In genomic region chr4:95828164-95828563, GRCm38 (mm10) we compare ENCODE assay signal across 19 mouse cellular contexts.
DNase-seq lines count a peak whose midpoint lies in the region; ATAC-seq and TF ChIP-seq lines count a peak whose summit lies in the region.
"Had no signal": no experiment of that assay in that cellular context is flagged by ENCODE, and none has a peak within 500 bp of the region (broad histone marks: within the 10 kb centered on the region; RNA-seq: fewer than 3 reads in every experiment).

No protein-coding gene starts in this region.

- no peaks in the 10 kb centered on the region for H3K9me3 ChIP-seq in liver, embryonic 16.5 days (replicated peaks; ENCODE audit: control insufficient read depth, low read length)
- H3K9me3 ChIP-seq in liver, embryonic 12.5 days (replicated peaks): no peaks in the 10 kb centered on the region
- no peaks in the 10 kb centered on the region for H3K9me3 ChIP-seq in intestine, postnatal 0 days (ENCODE audit: control insufficient read depth)
- H3K9me3 ChIP-seq in midbrain, embryonic 11.5 days (ENCODE audit: control insufficient read depth, low read length): no peaks in the 10 kb centered on the region
- H3K9me3 ChIP-seq: embryonic facial prominence, embryonic 10.5 days; embryonic facial prominence, embryonic 12.5 days; forebrain, embryonic 13.5 days; forebrain, embryonic 15.5 days had no signal

- no peak for DNase-seq in midbrain, embryonic 11.5 days (ENCODE audit: low spot score, missing footprints)
- no peak for DNase-seq in T-cell, adult 2 months (ENCODE audit: low spot score)
- DNase-seq: adrenal gland, adult 8-10 months; adrenal gland, postnatal 14 days; cerebellum, adult 11-12 months; cerebellum, adult 2 months; cerebellum, adult 9-10 months; cerebellum, postnatal 10 days; cerebellum, postnatal 25 days had no signal

- H3K4me3 ChIP-seq in liver, embryonic 16.5 days (ENCODE audit: low read depth, low read length): no peak overlapping the region
- no peak overlapping the region for H3K4me3 ChIP-seq in liver, embryonic 12.5 days
- no peak overlapping the region for H3K4me3 ChIP-seq in intestine, postnatal 0 days (ENCODE audit: low read depth, low read length)
- H3K4me3 ChIP-seq in midbrain, embryonic 11.5 days (ENCODE audit: low read depth, low read length): no peak overlapping the region
- H3K4me3 ChIP-seq: embryonic facial prominence, embryonic 10.5 days; embryonic facial prominence, embryonic 12.5 days; forebrain, embryonic 13.5 days; forebrain, embryonic 15.5 days had no signal

- H3K36me3 ChIP-seq in liver, embryonic 16.5 days (ENCODE audit: control insufficient read depth, insufficient read depth): no peaks in the 10 kb centered on the region
- no peaks in the 10 kb centered on the region for H3K36me3 ChIP-seq in liver, embryonic 12.5 days
- H3K36me3 ChIP-seq in intestine, postnatal 0 days (ENCODE audit: control insufficient read depth, insufficient read depth): no peaks in the 10 kb centered on the region
- H3K36me3 ChIP-seq in midbrain, embryonic 11.5 days (ENCODE audit: control insufficient read depth, insufficient read depth, low read length): no peaks in the 10 kb centered on the region
- H3K36me3 ChIP-seq: embryonic facial prominence, embryonic 10.5 days; embryonic facial prominence, embryonic 12.5 days; forebrain, embryonic 15.5 days had no signal

- ATAC-seq in liver, embryonic 16.5 days (ENCODE audit: low read depth): peak; percentile 41; the same call in 1 of the 2 replicates
- no peak for ATAC-seq in liver, embryonic 12.5 days
- peak; percentile 48 for ATAC-seq in granulocyte monocyte progenitor cell, adult 5-6 weeks (replicated peaks; ENCODE audit: poor library complexity, severe bottlenecking)
- peak; percentile 76 for ATAC-seq in intestine, postnatal 0 days
- ATAC-seq in megakaryocyte progenitor cell, adult 5-6 weeks (replicated peaks; ENCODE audit: poor library complexity): 0 out of 2 replicates have a peak, but pooled peaks have one; percentile 39
- ATAC-seq in midbrain, embryonic 11.5 days (ENCODE audit: low FRiP score): no peak
- ATAC-seq: activated CD4-positive, CD25-positive, alpha-beta regulatory T cell, adult 4 months; forebrain, embryonic 13.5 days; forebrain, embryonic 15.5 days had no signal

- no peak overlapping the region for H3K9ac ChIP-seq in liver, embryonic 16.5 days (ENCODE audit: low read depth, low read length)
- no peak overlapping the region for H3K9ac ChIP-seq in liver, embryonic 12.5 days
- H3K9ac ChIP-seq in intestine, postnatal 0 days (ENCODE audit: low read depth, low read length): no peak overlapping the region
- H3K9ac ChIP-seq in midbrain, embryonic 11.5 days (ENCODE audit: low read length): no peak overlapping the region
- H3K9ac ChIP-seq: embryonic facial prominence, embryonic 12.5 days; forebrain, embryonic 13.5 days; forebrain, embryonic 15.5 days had no signal

- no peaks in the 10 kb centered on the region for H3K27me3 ChIP-seq in liver, embryonic 16.5 days (ENCODE audit: control insufficient read depth, insufficient read depth, low read depth, low read length)
- H3K27me3 ChIP-seq in liver, embryonic 12.5 days (replicated peaks): no peaks in the 10 kb centered on the region
- no peaks in the 10 kb centered on the region for H3K27me3 ChIP-seq in intestine, postnatal 0 days (replicated peaks; ENCODE audit: control insufficient read depth, insufficient read depth, low read length)
- no peaks in the 10 kb centered on the region for H3K27me3 ChIP-seq in midbrain, embryonic 11.5 days (ENCODE audit: control insufficient read depth, insufficient read depth, low read length)
- H3K27me3 ChIP-seq: embryonic facial prominence, embryonic 12.5 days; forebrain, embryonic 13.5 days; forebrain, embryonic 15.5 days had no signal

- no peak overlapping the region for H3K27ac ChIP-seq in liver, embryonic 16.5 days (ENCODE audit: low read length)
- H3K27ac ChIP-seq in liver, embryonic 12.5 days: no peak overlapping the region
- H3K27ac ChIP-seq in intestine, postnatal 0 days (ENCODE audit: low read depth, low read length): no peak overlapping the region
- H3K27ac ChIP-seq in midbrain, embryonic 11.5 days (ENCODE audit: low read depth, low read length): no peak overlapping the region
- H3K27ac ChIP-seq: embryonic facial prominence, embryonic 10.5 days; embryonic facial prominence, embryonic 12.5 days; forebrain, embryonic 13.5 days; forebrain, embryonic 15.5 days had no signal

- peaks cover 2% of the 10 kb centered on the region for H3K4me1 ChIP-seq in liver, embryonic 16.5 days (ENCODE audit: control insufficient read depth, low read depth, low read length)
- H3K4me1 ChIP-seq in liver, embryonic 12.5 days: no peaks in the 10 kb centered on the region
- H3K4me1 ChIP-seq in intestine, postnatal 0 days (replicated peaks; ENCODE audit: control insufficient read depth, insufficient read depth, low read length): no peaks in the 10 kb centered on the region; the same call in 1 of the 2 replicates
- H3K4me1 ChIP-seq in midbrain, embryonic 11.5 days (ENCODE audit: control insufficient read depth, insufficient read depth, low read length): no peaks in the 10 kb centered on the region; the same call in none of the 2 replicates
- H3K4me1 ChIP-seq: embryonic facial prominence, embryonic 12.5 days; forebrain, embryonic 13.5 days; forebrain, embryonic 15.5 days had no signal

- H3K4me2 ChIP-seq in liver, embryonic 16.5 days (ENCODE audit: low read depth, low read length): no peak overlapping the region
- H3K4me2 ChIP-seq in liver, embryonic 12.5 days: no peak overlapping the region
- no peak overlapping the region for H3K4me2 ChIP-seq in intestine, postnatal 0 days (replicated peaks; ENCODE audit: low read depth)
- no peak overlapping the region for H3K4me2 ChIP-seq in midbrain, embryonic 11.5 days
- H3K4me2 ChIP-seq: embryonic facial prominence, embryonic 12.5 days; forebrain, embryonic 13.5 days; forebrain, embryonic 15.5 days had no signal

- no peak for TF ChIP-seq CTCF in intestine, postnatal 0 days (IDR thresholded peaks at IDR 0.05; ENCODE audit: low read depth)

- WGBS in liver, embryonic 16.5 days (ENCODE audit: insufficient replicate concordance): 51% methylated on average over 4 of the region's 4 CpGs
- WGBS in liver, embryonic 12.5 days (ENCODE audit: insufficient replicate concordance): 64% methylated on average over 4 of the region's 4 CpGs
- WGBS in intestine, postnatal 0 days: 70% methylated on average over 4 of the region's 4 CpGs
- WGBS in midbrain, embryonic 11.5 days: 88% methylated on average over 4 of the region's 4 CpGs

Comparison
In these comparisons a context has a peak if more than half of its experiments do, and no peak if none do; other contexts are left out.
1. ATAC-seq: peak in liver, embryonic 16.5 days (single experiment), granulocyte monocyte progenitor cell, adult 5-6 weeks (single experiment), intestine, postnatal 0 days (single experiment) and megakaryocyte progenitor cell, adult 5-6 weeks (single experiment); none in liver, embryonic 12.5 days (single experiment) and midbrain, embryonic 11.5 days (single experiment).